Mouse (Mus musculus): Measurements from ENCODE around the gene Nfix.

The Nfix gene

GRCm38 (mm10) chr8:84760901-84761300 lies 39.2 kb downstream of the Nfix start:
- DNase-seq, result no peak

GRCm38 (mm10) chr8:84760405-84760805 lies 39.7 kb downstream of the Nfix start:
- no peak for DNase-seq

GRCm38 (mm10) chr8:84759718-84760117 lies 40.4 kb downstream of the Nfix start:
- no peak for DNase-seq

- DNase-seq, result peak in 1 of 2 experiments; percentile 63
Observed at GRCm38 (mm10) chr8:84759126-84759525, 41.0 kb downstream of the Nfix start.

- no peak for DNase-seq
Observed at GRCm38 (mm10) chr8:84758308-84758707, 41.8 kb downstream of the Nfix start.

- no peak for DNase-seq
Observed at GRCm38 (mm10) chr8:84757501-84757900, 42.6 kb downstream of the Nfix start.

GRCm38 (mm10) chr8:84752734-84753582 lies 47.2 kb downstream of the Nfix start:
- DNase-seq, result no peak

GRCm38 (mm10) chr8:84749519-84749918 lies 50.6 kb downstream of the Nfix start:
- no peak for DNase-seq

GRCm38 (mm10) chr8:84745032-84745925 lies 54.9 kb downstream of the Nfix start:
- peak in 1 of 2 experiments; percentile 33 for DNase-seq

- DNase-seq, result peak; percentile 88 to 89
Observed at GRCm38 (mm10) chr8:84743517-84744420, 56.4 kb downstream of the Nfix start.

GRCm38 (mm10) chr8:84743054-84743415 lies 57.1 kb downstream of the Nfix start:
- no peak for DNase-seq

- peak in 1 of 2 experiments; percentile 59 for DNase-seq
Observed at GRCm38 (mm10) chr8:84742171-84743053, 57.7 kb downstream of the Nfix start.

GRCm38 (mm10) chr8:84740895-84741843 lies 59.0 kb downstream of the Nfix start:
- DNase-seq, result no peak

- no peak for DNase-seq
Observed at GRCm38 (mm10) chr8:84739401-84739742, 60.8 kb downstream of the Nfix start.

GRCm38 (mm10) chr8:84738715-84739400 lies 61.3 kb downstream of the Nfix start:
- DNase-seq, result no peak

GRCm38 (mm10) chr8:84738266-84738665 lies 61.9 kb downstream of the Nfix start:
- DNase-seq, result no peak

GRCm38 (mm10) chr8:84737608-84738007 lies 62.5 kb downstream of the Nfix start:
- peak; percentile 89 for DNase-seq

- no peak for DNase-seq
Observed at GRCm38 (mm10) chr8:84736521-84736920, 63.6 kb downstream of the Nfix start.

GRCm38 (mm10) chr8:84735597-84735996 lies 64.5 kb downstream of the Nfix start:
- no peak for DNase-seq

GRCm38 (mm10) chr8:84734680-84735079 lies 65.5 kb downstream of the Nfix start:
- no peak for DNase-seq
